Mouse (Mus musculus) kidney, postnatal 36 days (tissue): ENCODE measurements at regions not wholly inside any gene's neighbourhood (a gene's known extent, or its start where the extent isn't known, plus 50 kb on each side); places are given as distances from the start of the nearest gene placed in this dataset.

Experiments used
- DNase-seq, 2 experiments: peaks; one replicate each; pipeline ENCODE4 v3.0.0; 2021 to 2022; ENCODE audit warnings: mixed read lengths in 2 of 2

- peak; percentile 41 to 72 for DNase-seq
Measured at GRCm38 (mm10) chr4:35417866-35418265, 191.9 kb upstream of the C9orf72 start.

DNA sequence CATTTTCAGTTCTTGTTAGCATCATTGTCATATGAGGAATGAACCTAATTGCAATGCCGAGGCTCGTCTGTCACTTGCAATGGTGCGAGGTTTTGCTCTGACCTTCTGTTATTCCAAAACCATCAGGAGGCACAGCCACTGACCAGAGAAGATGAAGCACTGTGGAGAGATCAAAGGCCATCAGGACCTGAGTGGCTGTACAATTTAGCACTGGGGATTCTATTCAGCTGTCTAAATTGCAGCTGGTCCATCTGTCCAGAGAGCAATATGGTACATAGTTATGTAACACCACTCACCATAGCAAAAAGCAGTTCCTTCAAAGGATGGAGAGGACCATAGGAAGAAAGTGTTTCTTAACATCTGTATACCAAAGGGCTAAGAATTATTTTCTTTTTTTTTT lies 187.5 kb upstream of the C9orf72 start:
- DNase-seq, result no peak

DNA sequence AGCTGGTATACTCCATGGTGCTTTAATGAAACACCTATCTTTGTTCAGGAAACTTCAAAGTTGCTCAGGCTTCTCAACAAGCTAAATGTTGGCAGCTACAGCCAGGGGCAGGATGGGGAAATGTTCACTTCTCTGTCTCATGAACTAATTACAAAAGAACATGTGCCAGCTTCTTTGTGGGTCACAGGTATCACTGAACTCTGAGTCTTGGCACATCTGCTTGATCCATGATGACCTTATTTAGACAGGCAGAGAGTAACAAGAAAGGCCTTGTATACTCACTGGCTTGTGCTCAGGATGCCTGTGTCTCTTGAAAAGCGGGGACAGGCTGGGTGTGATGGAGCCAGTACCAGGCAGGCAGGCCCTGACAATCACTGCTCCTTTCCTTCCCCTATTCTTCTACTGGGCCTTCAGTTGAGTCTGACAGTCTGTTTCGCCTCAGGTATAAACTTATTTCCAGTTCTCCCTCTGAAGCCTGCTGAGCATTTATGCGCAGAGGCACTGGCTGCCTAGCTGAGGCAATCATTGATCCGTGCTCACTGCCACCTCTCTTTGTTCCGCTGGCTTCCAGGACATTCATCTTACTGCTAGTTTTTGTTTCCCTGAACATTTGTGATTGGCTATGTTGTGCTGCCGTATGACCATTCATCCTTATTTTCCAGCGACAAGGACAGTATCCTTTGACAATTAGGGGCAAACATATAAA lies 179.5 kb upstream of the C9orf72 start:
- no peak for DNase-seq

DNA sequence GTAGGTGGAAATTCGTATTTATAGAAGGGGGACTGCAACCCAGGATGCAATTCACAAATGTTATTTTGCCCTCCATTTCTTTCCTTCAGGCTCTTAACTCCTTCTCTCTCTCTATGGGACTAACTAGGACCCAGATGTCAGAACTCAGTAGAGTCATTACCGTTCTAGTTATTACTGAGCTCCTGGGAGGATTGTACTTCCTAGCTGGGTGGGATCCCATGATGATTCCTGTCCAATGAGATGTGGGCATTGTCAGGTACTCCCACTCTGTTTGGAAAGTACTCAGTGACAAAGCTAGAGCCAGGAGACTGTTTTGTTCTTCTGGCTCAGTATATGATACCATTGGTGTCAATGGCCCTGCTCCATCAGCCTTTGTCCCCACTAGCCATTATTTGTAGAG lies 178.1 kb upstream of the C9orf72 start:
- DNase-seq, result no peak

- DNase-seq, result no peak
Measured at GRCm38 (mm10) chr4:35403594-35403993, 177.6 kb upstream of the C9orf72 start.

GRCm38 (mm10) chr4:35402376-35403133 lies 176.6 kb upstream of the C9orf72 start:
- no peak for DNase-seq

GRCm38 (mm10) chr4:35401783-35402182 lies 175.8 kb upstream of the C9orf72 start:
- no peak for DNase-seq

DNA sequence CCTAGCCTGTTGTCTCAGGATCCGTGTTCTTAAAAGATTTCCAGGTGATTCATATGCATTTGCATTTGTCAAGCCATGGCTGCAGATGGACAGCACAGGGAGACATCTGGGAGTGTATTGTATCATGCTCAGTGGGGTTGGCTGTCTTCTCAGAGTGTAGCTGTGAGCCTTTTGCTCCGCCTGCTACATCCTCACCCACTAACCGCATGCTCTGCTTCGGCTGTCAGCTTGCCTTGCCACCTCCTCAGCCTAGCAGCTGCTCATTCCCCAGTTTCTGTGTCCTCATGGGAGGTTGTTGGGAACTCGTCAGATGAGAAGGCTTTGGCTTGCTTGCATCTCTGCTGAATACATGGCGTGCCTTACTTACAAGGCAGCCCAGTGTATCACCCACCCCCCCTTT lies 174.5 kb upstream of the C9orf72 start:
- DNase-seq, result no peak

DNA sequence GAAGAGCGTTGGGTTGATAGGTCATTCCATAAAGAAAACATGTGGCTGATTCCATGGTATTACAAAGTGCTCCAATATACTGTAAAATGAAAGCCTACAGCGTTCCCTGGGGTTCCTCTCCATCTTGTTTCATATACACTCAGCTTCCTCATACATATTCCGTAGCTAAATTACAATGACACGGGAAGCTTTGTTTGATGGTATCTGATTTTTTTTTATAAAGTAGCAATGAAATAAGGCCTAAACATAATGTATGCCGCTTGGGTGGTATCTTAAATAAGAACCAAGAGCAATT lies 169.6 kb upstream of the C9orf72 start:
- no peak for DNase-seq

DNA sequence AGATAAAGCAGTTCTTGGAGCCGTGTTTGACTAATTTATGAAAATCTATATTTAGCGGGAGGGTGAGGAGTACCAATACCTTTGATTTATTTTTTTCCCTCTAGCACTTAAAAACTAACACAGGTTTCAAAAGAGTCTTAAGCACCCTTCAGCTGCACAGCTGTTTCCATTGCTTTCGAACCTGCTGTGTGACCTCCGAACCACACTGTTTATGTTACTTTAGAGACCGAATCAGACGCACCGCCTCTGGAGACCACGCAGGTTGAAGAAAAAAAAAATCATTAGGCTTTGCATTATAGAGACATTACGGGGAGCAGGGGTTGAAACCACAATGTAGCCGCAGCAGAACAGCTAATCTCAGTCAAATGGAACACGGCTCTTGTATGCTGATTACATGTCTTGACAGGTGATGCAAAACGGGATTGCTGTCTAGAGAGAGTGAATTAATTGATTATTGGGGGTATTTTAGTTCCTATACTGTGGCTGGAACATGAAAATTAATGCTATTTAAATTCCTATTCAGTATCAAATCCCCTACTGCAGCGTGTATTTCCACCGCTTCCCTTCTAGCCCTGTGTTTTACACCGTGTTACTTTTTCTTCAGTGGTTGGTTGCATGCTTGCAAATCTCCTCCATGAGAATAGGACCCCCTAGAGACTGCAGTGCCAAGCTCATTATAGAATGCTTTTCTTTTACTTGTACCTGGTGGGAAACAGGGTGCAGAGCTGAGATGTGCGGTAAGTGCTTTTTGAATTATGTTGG lies 169.0 kb upstream of the C9orf72 start:
- DNase-seq, result no peak

- no peak for DNase-seq
Measured at GRCm38 (mm10) chr4:35375791-35376190, 149.8 kb upstream of the C9orf72 start.

DNA sequence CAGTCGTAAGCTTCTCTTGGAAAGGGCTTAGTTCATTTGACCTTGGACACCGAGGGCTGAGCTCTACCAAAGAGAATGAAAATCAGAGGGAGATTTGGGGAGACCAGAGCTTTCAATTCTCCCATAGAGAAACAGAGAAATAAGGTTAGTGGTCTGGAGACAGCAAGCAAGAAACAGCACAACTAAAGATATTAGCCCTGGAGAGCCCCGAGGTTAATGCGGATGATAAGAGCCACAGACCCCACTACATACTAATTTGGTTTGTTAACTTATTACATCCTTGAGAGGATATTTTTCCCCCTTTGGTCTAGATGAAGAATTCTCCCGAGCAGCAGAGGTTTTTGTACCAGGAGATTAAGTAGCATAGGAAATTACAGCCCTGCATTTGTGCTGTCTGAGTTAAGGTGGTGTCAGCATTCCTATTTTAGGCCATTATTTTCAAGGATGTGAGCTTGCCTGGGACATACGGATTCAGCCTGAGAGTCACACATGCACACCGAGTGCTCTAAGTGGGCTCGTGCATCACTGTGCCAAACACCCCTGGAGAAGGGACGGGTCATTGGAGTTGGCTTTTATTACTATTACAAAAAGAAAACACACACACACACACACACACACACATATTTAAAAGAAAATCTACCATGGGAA lies 147.4 kb upstream of the C9orf72 start:
- no peak for DNase-seq

DNA sequence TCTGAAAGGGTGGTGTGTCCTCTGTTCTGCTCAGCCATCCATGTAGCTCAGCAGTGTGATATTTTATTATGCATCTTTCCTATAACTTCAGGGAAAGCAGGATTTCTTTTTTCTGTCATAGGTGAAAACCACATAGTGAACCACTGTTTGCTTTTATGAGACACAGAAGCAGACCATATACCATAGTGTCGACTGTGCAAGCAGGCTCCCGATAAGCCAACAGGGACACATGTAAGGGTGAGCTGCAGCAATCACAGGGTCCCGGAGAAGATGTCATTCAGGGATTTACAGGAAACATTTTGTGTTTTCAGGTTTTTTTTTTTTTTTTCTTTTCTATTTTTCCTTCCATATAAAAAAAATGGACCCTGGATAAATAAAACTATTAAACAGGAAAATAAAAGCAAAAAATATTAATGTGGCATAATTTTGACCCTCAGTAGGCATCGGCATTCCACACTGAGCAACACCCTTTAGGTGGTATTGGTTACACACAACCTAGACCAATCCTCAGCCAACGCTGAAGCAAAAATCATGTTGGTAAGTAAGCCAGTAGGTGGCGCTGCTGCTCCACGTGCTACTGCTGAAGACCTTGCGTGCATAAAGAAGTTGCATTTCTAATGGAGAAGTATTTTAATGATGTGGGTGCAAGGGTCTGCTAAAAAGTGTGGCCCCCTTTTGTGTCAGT lies 146.7 kb upstream of the C9orf72 start:
- peak; percentile 64 to 89 for DNase-seq

DNA sequence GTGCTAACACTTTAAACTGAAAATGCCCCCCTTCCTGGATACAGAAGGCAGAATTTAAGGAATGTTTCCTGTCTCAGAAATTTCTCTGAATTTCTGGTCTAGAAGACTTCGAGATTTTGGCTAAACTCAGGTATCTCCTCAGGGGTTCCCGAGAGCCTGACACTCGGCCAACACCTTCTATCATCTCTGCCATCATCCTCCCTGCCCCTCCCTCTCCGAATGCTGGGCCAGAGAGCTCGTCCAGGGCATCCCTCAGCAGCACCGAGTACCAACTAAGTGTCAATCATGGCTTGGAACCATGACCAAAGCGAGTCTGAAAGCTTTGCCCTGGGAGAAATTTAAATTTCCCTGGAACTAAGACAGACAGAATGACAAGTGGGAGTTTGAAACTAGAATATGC lies 138.2 kb upstream of the C9orf72 start:
- DNase-seq, result no peak

GRCm38 (mm10) chr4:35362176-35362575 lies 136.2 kb upstream of the C9orf72 start:
- no peak for DNase-seq

GRCm38 (mm10) chr4:35359376-35359775 lies 133.4 kb upstream of the C9orf72 start:
- DNase-seq, result no peak

- DNase-seq, result peak; percentile 8 to 11
Measured at GRCm38 (mm10) chr4:35356904-35357563, 131.1 kb upstream of the C9orf72 start.

GRCm38 (mm10) chr4:35356051-35356450 lies 130.1 kb upstream of the C9orf72 start:
- DNase-seq, result no peak

DNA sequence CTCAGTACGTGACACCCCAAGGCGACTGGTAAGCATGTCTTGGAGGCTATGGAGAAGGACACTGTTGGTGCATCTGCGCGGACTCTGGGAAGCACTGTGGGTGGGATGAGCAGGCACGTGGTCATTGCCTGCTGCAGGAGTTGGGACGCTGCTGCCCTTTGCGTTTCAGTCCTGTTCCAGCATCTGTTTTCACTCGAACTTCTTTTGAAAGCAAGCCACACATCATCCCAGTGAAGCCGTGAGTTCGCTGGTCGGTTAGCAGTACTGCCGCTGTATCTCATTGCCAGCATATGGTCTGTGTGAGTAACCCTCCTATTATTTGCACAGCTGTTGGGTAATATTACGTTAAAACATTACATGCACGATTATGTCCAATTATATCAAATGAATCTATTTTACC lies 128.1 kb upstream of the C9orf72 start:
- DNase-seq, result no peak

DNA sequence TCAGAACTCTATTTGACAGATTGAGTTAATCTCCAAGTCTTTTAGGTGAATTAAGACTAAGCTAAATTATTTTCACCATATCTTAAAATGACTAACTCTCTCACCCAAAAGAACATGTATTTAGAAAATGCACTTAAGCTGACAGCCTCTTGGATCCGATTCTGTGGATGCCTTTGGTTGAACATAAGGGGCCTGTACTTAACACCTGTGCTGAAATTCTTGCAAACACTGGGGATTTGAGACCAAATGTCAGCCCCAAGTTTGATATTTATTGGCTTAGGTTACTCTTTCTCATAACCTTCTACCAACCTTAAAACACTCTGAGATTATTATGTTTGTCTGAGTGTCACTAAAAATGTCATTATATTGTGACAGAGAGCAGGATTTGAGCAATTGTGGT lies 126.6 kb upstream of the C9orf72 start:
- no peak for DNase-seq

GRCm38 (mm10) chr4:35350465-35350864 lies 124.5 kb upstream of the C9orf72 start:
- peak; percentile 78 to 80 for DNase-seq

GRCm38 (mm10) chr4:35347609-35348008 lies 121.6 kb upstream of the C9orf72 start:
- DNase-seq, result no peak
